Mouse (Mus musculus) thymus, adult 2 months (tissue): ENCODE measurements around the gene Milr1.

Experiments used
- CTCF ChIP-seq: fragments of 200-500 bp; IDR thresholded peaks from 2 replicates; pipeline ENCODE4 v1.5.1; 2012; ENCODE audit warnings: mild to moderate bottlenecking, control low read depth, low read length, moderate library complexity, borderline replicate concordance; ENCODE audit not compliant: control insufficient read depth, poor library complexity, insufficient read depth; ENCODE audit errors: extremely low read depth
- POLR2A ChIP-seq: fragments of 200-500 bp; IDR thresholded peaks from 2 replicates; pipeline ENCODE4 v1.6.1; 2012; ENCODE audit warnings: mild to moderate bottlenecking, low read length, control low read depth, moderate library complexity; ENCODE audit not compliant: control insufficient read depth, poor library complexity, insufficient read depth; ENCODE audit errors: extremely low read depth

- TF ChIP-seq CTCF: no peak
- TF ChIP-seq POLR2A: no peak
Observed at GRCm38 (mm10) chr11:106814601-106815320, 63.7 kb downstream of the Milr1 start.
